ENCODE assay signal across 26 mouse cellular contexts in genomic region chr9:59733075-59733474, GRCm38 (mm10). TPM values are rescaled to one million over a fixed set of nuclear protein-coding genes. Genes with fewer than 3 reads are reported as not detected.
DNase-seq lines count a peak whose midpoint lies in the region; ATAC-seq and TF ChIP-seq lines count a peak whose summit lies in the region.
"Had no signal": no experiment of that assay in that cellular context is flagged by ENCODE, and none has a peak within 500 bp of the region (broad histone marks: within the 10 kb centered on the region; RNA-seq: fewer than 3 reads in every experiment).

No protein-coding gene starts in this region.

- no peak overlapping the region for H3K4me3 ChIP-seq in liver, adult 2 months (ENCODE audit: insufficient read depth, low read depth, low read length)
- no peak overlapping the region for H3K4me3 ChIP-seq in liver, embryonic 12.5 days
- no peak overlapping the region for H3K4me3 ChIP-seq in spleen, adult 2 months (ENCODE audit: extremely low read depth, insufficient read depth, insufficient read length)
- no peak overlapping the region for H3K4me3 ChIP-seq in stomach, embryonic 14.5 days (ENCODE audit: low read depth, low read length)
- H3K4me3 ChIP-seq: embryonic facial prominence, embryonic 13.5 days; forebrain, embryonic 15.5 days; left cerebral cortex, adult 2 months; liver, embryonic 13.5 days; megakaryocyte, embryonic 14.5 days; midbrain, embryonic 15.5 days; neural tube, embryonic 12.5 days had no signal

- TF ChIP-seq POLR2A in liver, adult 2 months (IDR thresholded peaks at IDR 0.05; ENCODE audit: extremely low read depth, insufficient read depth, low read length), result no peak
- TF ChIP-seq POLR2A in spleen, adult 2 months (IDR thresholded peaks at IDR 0.05; ENCODE audit: low read depth, low read length), result no peak

- no peak for DNase-seq in liver, adult 2 months (ENCODE audit: extremely low read depth, low read depth, low spot score)
- DNase-seq in spleen, adult 2 months (ENCODE audit: low read depth in 1 of 2, low spot score in 2 of 2), result no peak
- DNase-seq in spleen, postnatal 36 days (ENCODE audit: low spot score in 2 of 2), result no peak
- peak; percentile 56 to 66 for DNase-seq in urinary bladder, postnatal 36 days (ENCODE audit: low spot score in 2 of 2)
- DNase-seq in kidney, postnatal 25 days, result no peak
- DNase-seq: adrenal gland, adult 8-10 months; cerebellum, adult 18-20 months; cerebellum, postnatal 25 days; heart, postnatal 4 days; kidney, adult 18-20 months; left cerebral cortex, postnatal 4 days; liver, embryonic 13.5 days; lung, postnatal 36 days; right cerebral cortex, postnatal 25 days; spleen, adult 18-20 months had no signal

- H3K9me3 ChIP-seq in liver, embryonic 12.5 days (replicated peaks), result no peaks in the 10 kb centered on the region
- no peaks in the 10 kb centered on the region for H3K9me3 ChIP-seq in stomach, embryonic 14.5 days (ENCODE audit: control insufficient read depth, low read depth, low read length)
- H3K9me3 ChIP-seq: embryonic facial prominence, embryonic 13.5 days; forebrain, embryonic 15.5 days; liver, embryonic 13.5 days; megakaryocyte, embryonic 14.5 days; midbrain, embryonic 15.5 days; neural tube, embryonic 12.5 days had no signal

- no peak for ATAC-seq in liver, embryonic 12.5 days
- ATAC-seq in stomach, embryonic 14.5 days (ENCODE audit: insufficient number of reproducible peaks, insufficient read depth, low FRiP score, low read depth), result no peak
- ATAC-seq: forebrain, embryonic 15.5 days; inflammation-experienced regulatory T-cells, adult 6 months; midbrain, embryonic 15.5 days had no signal

- 0 out of 2 replicates have a peak overlapping the region, but pooled peaks have one; percentile 47 for H3K27ac ChIP-seq in liver, adult 2 months (replicated peaks; ENCODE audit: insufficient read depth, low read depth, low read length)
- no peak overlapping the region for H3K27ac ChIP-seq in liver, embryonic 12.5 days
- H3K27ac ChIP-seq in spleen, adult 2 months (ENCODE audit: insufficient read depth, low read length), result peak overlapping the region; percentile 18; the same call in 1 of the 2 replicates
- H3K27ac ChIP-seq in stomach, embryonic 14.5 days (ENCODE audit: low read length), result peak overlapping the region; percentile 16; the same call in 1 of the 2 replicates
- H3K27ac ChIP-seq: embryonic facial prominence, embryonic 13.5 days; forebrain, embryonic 15.5 days; hindbrain, embryonic 14.5 days; left cerebral cortex, adult 2 months; liver, embryonic 13.5 days; midbrain, embryonic 15.5 days; neural tube, embryonic 12.5 days had no signal

- no peaks in the 10 kb centered on the region for H3K4me1 ChIP-seq in liver, adult 2 months (ENCODE audit: control insufficient read depth, insufficient read depth, low read length)
- peaks cover 6% of the 10 kb centered on the region for H3K4me1 ChIP-seq in liver, embryonic 12.5 days
- H3K4me1 ChIP-seq in spleen, adult 2 months (ENCODE audit: control insufficient read depth, insufficient read depth, insufficient read length), result no peaks in the 10 kb centered on the region
- H3K4me1 ChIP-seq in stomach, embryonic 14.5 days (ENCODE audit: control insufficient read depth, insufficient read depth, low read length), result no peaks in the 10 kb centered on the region
- H3K4me1 ChIP-seq: forebrain, embryonic 15.5 days; midbrain, embryonic 15.5 days; neural tube, embryonic 12.5 days had no signal

- WGBS in liver, adult 2 months, result 66% methylated on average over 6 of the region's 6 CpGs
- 63% methylated on average over 6 of the region's 6 CpGs for WGBS in liver, embryonic 12.5 days (ENCODE audit: insufficient replicate concordance)
- WGBS in spleen, adult 2 months, result 90% methylated on average over 6 of the region's 6 CpGs
- WGBS in stomach, embryonic 14.5 days, result 55% methylated on average over 6 of the region's 6 CpGs

- no peak overlapping the region for H3K4me2 ChIP-seq in liver, embryonic 12.5 days
- no peak overlapping the region for H3K4me2 ChIP-seq in stomach, embryonic 14.5 days (replicated peaks; ENCODE audit: low read depth, low read length)
- H3K4me2 ChIP-seq: embryonic facial prominence, embryonic 13.5 days; forebrain, embryonic 15.5 days; hindbrain, embryonic 14.5 days; liver, embryonic 13.5 days; midbrain, embryonic 15.5 days; neural tube, embryonic 12.5 days had no signal

- no peak overlapping the region for H3K9ac ChIP-seq in liver, adult 2 months (ENCODE audit: low read depth, low read length)
- no peak overlapping the region for H3K9ac ChIP-seq in liver, embryonic 12.5 days
- no peak overlapping the region for H3K9ac ChIP-seq in stomach, embryonic 14.5 days (replicated peaks; ENCODE audit: low read depth, low read length)
- H3K9ac ChIP-seq: embryonic facial prominence, embryonic 13.5 days; forebrain, embryonic 15.5 days; hindbrain, embryonic 14.5 days; liver, embryonic 13.5 days; midbrain, embryonic 15.5 days; neural tube, embryonic 12.5 days had no signal

- no peaks in the 10 kb centered on the region for H3K79me2 ChIP-seq in liver, adult 2 months (ENCODE audit: control insufficient read depth, insufficient read depth, low read length)

- TF ChIP-seq CTCF in liver, adult 2 months (IDR thresholded peaks at IDR 0.05; ENCODE audit: low read depth, low read length), result no peak
- no peak for TF ChIP-seq CTCF in spleen, adult 2 months (IDR thresholded peaks at IDR 0.05; ENCODE audit: extremely low read depth, insufficient read depth, insufficient read length, insufficient replicate concordance)

- no peaks in the 10 kb centered on the region for H3K36me3 ChIP-seq in liver, adult 2 months (ENCODE audit: control insufficient read depth, insufficient read depth, low read length)
- H3K36me3 ChIP-seq in liver, embryonic 12.5 days, result no peaks in the 10 kb centered on the region
- H3K36me3 ChIP-seq in spleen, adult 2 months (ENCODE audit: control insufficient read depth, insufficient read depth, low read length), result no peaks in the 10 kb centered on the region; the same call in 1 of the 2 replicates
- no peaks in the 10 kb centered on the region for H3K36me3 ChIP-seq in stomach, embryonic 14.5 days (ENCODE audit: control insufficient read depth, insufficient read depth, low read length)
- H3K36me3 ChIP-seq: embryonic facial prominence, embryonic 13.5 days; forebrain, embryonic 15.5 days; liver, embryonic 13.5 days; neural tube, embryonic 12.5 days had no signal

- peaks cover 3% of the 10 kb centered on the region; the same call in 1 of the 2 replicates for H3K27me3 ChIP-seq in liver, adult 2 months (ENCODE audit: control insufficient read depth, insufficient read depth, low read length)
- H3K27me3 ChIP-seq in liver, embryonic 12.5 days (replicated peaks), result no peaks in the 10 kb centered on the region
- H3K27me3 ChIP-seq in spleen, adult 2 months (ENCODE audit: control insufficient read depth, insufficient read depth, low read length), result no peaks in the 10 kb centered on the region
- H3K27me3 ChIP-seq in stomach, embryonic 14.5 days (ENCODE audit: control insufficient read depth, insufficient read depth, low read length), result no peaks in the 10 kb centered on the region
- H3K27me3 ChIP-seq: embryonic facial prominence, embryonic 13.5 days; forebrain, embryonic 15.5 days; liver, embryonic 13.5 days; megakaryocyte, embryonic 14.5 days; midbrain, embryonic 15.5 days; neural tube, embryonic 12.5 days had no signal

RNA-seq across cellular contexts. Expression of gene Senp8, which starts 17.4 kb away (rescaled TPM):
- total RNA-seq in liver, adult 2 months (2014; rRNA removed), result 1.6 and 2.5 TPM in 2 replicates
- polyA plus RNA-seq in liver, adult 2 months (2012; rRNA removed), result 1.2 and 1.7 TPM in 2 replicates
- polyA plus RNA-seq in liver, embryonic 12.5 days (2016; fragmentation: Nextera tagmentation; extraction: Ambion mirVana), result 5.0 and 5.7 TPM in 2 replicates
- polyA plus RNA-seq in spleen, adult 2 months (2012; rRNA removed), result 0.96 and 2.1 TPM in 2 replicates
- 11.7 and 12.4 TPM in 2 replicates for polyA plus RNA-seq in stomach, embryonic 14.5 days (2014; fragmentation: Nextera tagmentation; extraction: Ambion mirVana)

RNA-seq across cellular contexts. Expression of gene Myo9a, which starts 17.6 kb away (rescaled TPM):
- total RNA-seq in liver, adult 2 months (2014; rRNA removed), result 5.8 and 9.3 TPM in 2 replicates
- polyA plus RNA-seq in liver, adult 2 months (2012; rRNA removed), result 0.40 and 0.42 TPM in 2 replicates
- polyA plus RNA-seq in liver, embryonic 12.5 days (2016; fragmentation: Nextera tagmentation; extraction: Ambion mirVana), result 4.9 and 5.0 TPM in 2 replicates
- 2.2 and 2.6 TPM in 2 replicates for polyA plus RNA-seq in spleen, adult 2 months (2012; rRNA removed)
- polyA plus RNA-seq in stomach, embryonic 14.5 days (2014; fragmentation: Nextera tagmentation; extraction: Ambion mirVana), result 18.9 and 19.8 TPM in 2 replicates

RNA-seq across cellular contexts. Expression of gene Gramd2, which starts 53.1 kb away (rescaled TPM):
- total RNA-seq in liver, adult 2 months (2014; rRNA removed), result not detected in 2 replicates
- 0.06 and 0.22 TPM in 2 replicates for polyA plus RNA-seq in liver, adult 2 months (2012; rRNA removed)
- 0.04 and 0.07 TPM in 2 replicates for polyA plus RNA-seq in liver, embryonic 12.5 days (2016; fragmentation: Nextera tagmentation; extraction: Ambion mirVana)
- polyA plus RNA-seq in spleen, adult 2 months (2012; rRNA removed), result 1.1 TPM in 2 replicates
- 1.1 and 1.5 TPM in 2 replicates for polyA plus RNA-seq in stomach, embryonic 14.5 days (2014; fragmentation: Nextera tagmentation; extraction: Ambion mirVana)
- total RNA-seq: MEL had no signal
- polyA plus RNA-seq: inflammation-experienced regulatory T-cells, adult 6 months had no signal

Comparison
In these comparisons a context has a peak if more than half of its experiments do, and no peak if none do; other contexts are left out.
1. DNase-seq: peak in urinary bladder, postnatal 36 days (2 of 2); none in liver, adult 2 months (single experiment), spleen, adult 2 months (0 of 2), spleen, postnatal 36 days (0 of 2) and kidney, postnatal 25 days (0 of 2).